Mouse (Mus musculus): Measurements from ENCODE around the gene Ankrd54.
"Not testable (repeated sequence)": the region's sequence is repeated elsewhere in the genome, so short reads cannot be mapped to it uniquely, and the experiment has no call there.

Ankrd54 gene

GRCm38 (mm10) chr15:79013382-79013781 is 49.3 kb downstream of the Ankrd54 start:
- DNase-seq (ENCODE audit: low read depth, low spot score): no peak

GRCm38 (mm10) chr15:79011550-79011949 is 51.1 kb downstream of the Ankrd54 start:
- no peak for DNase-seq (ENCODE audit: low read depth, low spot score)

- no peak for DNase-seq (ENCODE audit: low read depth, low spot score)
Measured at GRCm38 (mm10) chr15:79009734-79010133, 53.0 kb downstream of the Ankrd54 start.

GRCm38 (mm10) chr15:79007836-79008235 is 54.9 kb downstream of the Ankrd54 start:
- not testable (repeated sequence) for DNase-seq (ENCODE audit: low read depth, low spot score)

GRCm38 (mm10) chr15:79007059-79007458 is 55.6 kb downstream of the Ankrd54 start:
- DNase-seq (ENCODE audit: low read depth, low spot score): no peak

GRCm38 (mm10) chr15:79006638-79007037 is 56.1 kb downstream of the Ankrd54 start:
- DNase-seq (ENCODE audit: low read depth, low spot score): no peak

- no peak for DNase-seq (ENCODE audit: low read depth, low spot score)
Measured at GRCm38 (mm10) chr15:79005581-79005980, 57.1 kb downstream of the Ankrd54 start.
